Mouse (Mus musculus): ENCODE data around the gene Mapk10.

- TF ChIP-seq POLR2A (IDR thresholded peaks at IDR 0.05; ENCODE audit: borderline replicate concordance, extremely low read depth, low read depth, low read length): no peak
- TF ChIP-seq CTCF (IDR thresholded peaks at IDR 0.05; ENCODE audit: insufficient read depth, low read length): no peak
These were observed 234.6 kb downstream of the Mapk10 start for GRCm38 (mm10) chr5:102976540-102976939.
